In the genomic region with DNA sequence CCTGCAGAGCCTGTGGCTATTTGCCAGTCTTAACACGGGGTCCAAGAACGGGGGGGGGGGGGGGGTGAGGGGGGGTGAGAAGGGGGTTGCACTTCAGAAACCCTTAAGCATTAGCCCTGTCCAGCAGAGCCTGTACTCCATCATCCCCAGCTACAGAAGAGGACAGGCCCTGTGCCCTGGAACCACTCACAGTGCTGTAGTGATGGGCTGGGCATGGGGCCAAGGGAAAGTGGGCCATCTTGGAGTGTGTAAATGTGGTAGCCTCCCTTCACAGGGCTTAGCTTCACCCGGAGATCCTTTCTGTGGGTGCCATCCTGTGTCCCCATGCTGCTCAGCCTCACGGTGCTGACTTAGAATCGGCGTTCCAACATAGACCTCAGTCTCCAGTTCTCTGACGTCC, we compare ENCODE assay signal across 12 mouse cellular contexts. TPM values are rescaled to one million over a fixed set of nuclear protein-coding genes. Genes with fewer than 3 reads are reported as not detected.
DNase-seq lines count a peak whose midpoint lies in the region; ATAC-seq and TF ChIP-seq lines count a peak whose summit lies in the region.
"Had no signal": no experiment of that assay in that cellular context is flagged by ENCODE, and none has a peak within 500 bp of the region (broad histone marks: within the 10 kb centered on the region; RNA-seq: fewer than 3 reads in every experiment).

No protein-coding gene starts in this region.

- 0 out of 2 replicates have a peak, but pooled peaks cover 3% of the 10 kb centered on the region for H3K36me3 ChIP-seq in stomach, embryonic 15.5 days
- no peaks in the 10 kb centered on the region; the same call in 1 of the 2 replicates for H3K36me3 ChIP-seq in kidney, embryonic 16.5 days (ENCODE audit: insufficient read depth, low read length)

- no peak overlapping the region for H3K9ac ChIP-seq in stomach, embryonic 15.5 days
- H3K9ac ChIP-seq in kidney, embryonic 16.5 days (replicated peaks; ENCODE audit: low read length): no peak overlapping the region
- H3K9ac ChIP-seq: embryonic facial prominence, embryonic 12.5 days had no signal

- intact Hi-C loops in gastrocnemius, adult 2 months (cut with DNase I): no loop called here
- intact Hi-C loops in gastrocnemius, postnatal 36 days (cut with DNase I): no loop called here
- intact Hi-C loops in heart, postnatal 36 days (cut with DNase I): no loop called here

- peak overlapping the region; percentile 74; the same call in 1 of the 2 replicates for H3K27ac ChIP-seq in gastrocnemius, adult 2 months
- no peak overlapping the region for H3K27ac ChIP-seq in stomach, embryonic 15.5 days
- no peak overlapping the region for H3K27ac ChIP-seq in kidney, embryonic 16.5 days (ENCODE audit: low read length)

- H3K4me1 ChIP-seq in stomach, embryonic 15.5 days: peaks cover 14% of the 10 kb centered on the region
- peaks cover 20% of the 10 kb centered on the region for H3K4me1 ChIP-seq in kidney, embryonic 16.5 days (ENCODE audit: insufficient read depth, low read length)

- TF ChIP-seq CTCF in gastrocnemius, adult 2 months (IDR thresholded peaks at IDR 0.05): no peak

- no peaks in the 10 kb centered on the region for H3K27me3 ChIP-seq in stomach, embryonic 15.5 days (replicated peaks)
- no peaks in the 10 kb centered on the region for H3K27me3 ChIP-seq in kidney, embryonic 16.5 days (ENCODE audit: insufficient read depth, low read length)
- H3K27me3 ChIP-seq: CH12.LX; embryonic facial prominence, embryonic 12.5 days; hindbrain, embryonic 12.5 days had no signal

- WGBS in stomach, embryonic 15.5 days: 76% methylated on average over 6 of the region's 7 CpGs
- 87% methylated on average over 5 of the region's 7 CpGs for WGBS in kidney, embryonic 16.5 days

- peak; percentile 49 for DNase-seq in gastrocnemius, adult 2 months
- no peak for DNase-seq in gastrocnemius, postnatal 36 days
- DNase-seq in right cerebral cortex, postnatal 10 days (ENCODE audit: low spot score in 2 of 2): peak; percentile 52 to 70
- no peak for DNase-seq in right cerebral cortex, postnatal 25 days
- DNase-seq in heart, postnatal 36 days: peak; percentile 34 to 58
- DNase-seq in spleen, postnatal 36 days (ENCODE audit: low spot score in 2 of 2): no peak
- DNase-seq: adrenal gland, adult 2 months had no signal

- H3K4me2 ChIP-seq in stomach, embryonic 15.5 days: no peak overlapping the region
- H3K4me2 ChIP-seq in kidney, embryonic 16.5 days (replicated peaks; ENCODE audit: low read depth, low read length): no peak overlapping the region
- H3K4me2 ChIP-seq: embryonic facial prominence, embryonic 12.5 days; hindbrain, embryonic 12.5 days had no signal

- peak; percentile 28; the same call in 1 of the 2 replicates for ATAC-seq in stomach, embryonic 15.5 days (ENCODE audit: insufficient read depth, low FRiP score, low read depth)
- ATAC-seq in kidney, embryonic 16.5 days (ENCODE audit: low FRiP score, low TSS enrichment): no peak

- H3K9me3 ChIP-seq in stomach, embryonic 15.5 days: no peaks in the 10 kb centered on the region
- H3K9me3 ChIP-seq in kidney, embryonic 16.5 days (ENCODE audit: low read length): no peaks in the 10 kb centered on the region
- H3K9me3 ChIP-seq: embryonic facial prominence, embryonic 12.5 days; hindbrain, embryonic 12.5 days had no signal

- H3K4me3 ChIP-seq in gastrocnemius, adult 2 months: no peak overlapping the region
- H3K4me3 ChIP-seq in stomach, embryonic 15.5 days (replicated peaks): no peak overlapping the region
- no peak overlapping the region for H3K4me3 ChIP-seq in kidney, embryonic 16.5 days (ENCODE audit: low read length)
- H3K4me3 ChIP-seq: embryonic facial prominence, embryonic 12.5 days; hindbrain, embryonic 12.5 days had no signal

RNA-seq across cellular contexts. Expression of a gene that starts 24.9 kb away (rescaled TPM):
- total RNA-seq in gastrocnemius, adult 2 months (2021): 10 to 100 TPM; 15.4 to 18.0 TPM
- total RNA-seq in gastrocnemius, postnatal 36 days (2021): 10 to 100 TPM; 16.5 to 17.8 TPM
- 10 to 100 TPM; 28.0 to 28.6 TPM for total RNA-seq in heart, postnatal 36 days (2021)
- 12.3 and 13.2 TPM in 2 replicates for polyA plus RNA-seq in stomach, embryonic 15.5 days (2015; fragmentation: Nextera tagmentation; extraction: Ambion mirVana)
- 14.4 and 16.6 TPM in 2 replicates for polyA plus RNA-seq in kidney, embryonic 16.5 days (2015; fragmentation: Nextera tagmentation; extraction: Ambion mirVana)

RNA-seq across cellular contexts. Expression of a gene that starts 32.9 kb away (rescaled TPM):
- 1 to 10 TPM; 1.5 to 1.6 TPM for total RNA-seq in gastrocnemius, adult 2 months (2021)
- 1 to 10 TPM; 1.4 to 1.5 TPM for total RNA-seq in gastrocnemius, postnatal 36 days (2021)
- 1 to 10 TPM; 1.8 to 2.5 TPM for total RNA-seq in heart, postnatal 36 days (2021)
- 7.4 and 7.7 TPM in 2 replicates for polyA plus RNA-seq in stomach, embryonic 15.5 days (2015; fragmentation: Nextera tagmentation; extraction: Ambion mirVana)
- polyA plus RNA-seq in kidney, embryonic 16.5 days (2015; fragmentation: Nextera tagmentation; extraction: Ambion mirVana): 9.4 and 9.5 TPM in 2 replicates

Comparison
In these comparisons a context has a peak if more than half of its experiments do, and no peak if none do; other contexts are left out.
1. DNase-seq: peak in gastrocnemius, adult 2 months (single experiment), right cerebral cortex, postnatal 10 days (2 of 2) and heart, postnatal 36 days (2 of 2); none in gastrocnemius, postnatal 36 days (0 of 2), right cerebral cortex, postnatal 25 days (single experiment) and spleen, postnatal 36 days (0 of 2).